Mouse (Mus musculus): ENCODE results near the gene Adamts14.

Gene Adamts14

GRCm38 (mm10) chr10:61178687-61179086 lies 94.6 kb downstream of the Adamts14 start:
- DNase-seq (ENCODE audit: low read depth, low spot score), result no peak

- no peak for DNase-seq (ENCODE audit: low read depth, low spot score)
Measured at GRCm38 (mm10) chr10:61177751-61178150, 95.5 kb downstream of the Adamts14 start.

- DNase-seq (ENCODE audit: low read depth, low spot score), result no peak
Measured at GRCm38 (mm10) chr10:61176221-61176790, 96.9 kb downstream of the Adamts14 start.

- no peak for DNase-seq (ENCODE audit: low read depth, low spot score)
Measured at GRCm38 (mm10) chr10:61175442-61176204, 97.6 kb downstream of the Adamts14 start.

- no peak for DNase-seq (ENCODE audit: low read depth, low spot score)
Measured at GRCm38 (mm10) chr10:61174711-61175441, 98.4 kb downstream of the Adamts14 start.

GRCm38 (mm10) chr10:61172496-61172895 lies 100.7 kb downstream of the Adamts14 start:
- no peak for DNase-seq (ENCODE audit: low read depth, low spot score)

- no peak for DNase-seq (ENCODE audit: low read depth, low spot score)
Measured at GRCm38 (mm10) chr10:61171654-61172053, 101.6 kb downstream of the Adamts14 start, which contains the start of gene Tbata. TSS of gene Tbata (plus strand) at chr10:61171954.

- DNase-seq (ENCODE audit: low read depth, low spot score), result no peak
Measured at GRCm38 (mm10) chr10:61168393-61168792, 104.8 kb downstream of the Adamts14 start.

GRCm38 (mm10) chr10:61167333-61168096 lies 105.7 kb downstream of the Adamts14 start:
- no peak for DNase-seq (ENCODE audit: low read depth, low spot score)

GRCm38 (mm10) chr10:61162366-61162765 lies 110.9 kb downstream of the Adamts14 start:
- DNase-seq (ENCODE audit: low read depth, low spot score), result no peak

GRCm38 (mm10) chr10:61160671-61161070 lies 112.6 kb downstream of the Adamts14 start:
- no peak for DNase-seq (ENCODE audit: low read depth, low spot score)

GRCm38 (mm10) chr10:61160089-61160488 lies 113.1 kb downstream of the Adamts14 start:
- no peak for DNase-seq (ENCODE audit: low read depth, low spot score)

- DNase-seq (ENCODE audit: low read depth, low spot score), result no peak
Measured at GRCm38 (mm10) chr10:61158594-61158993, 114.6 kb downstream of the Adamts14 start.

- DNase-seq (ENCODE audit: low read depth, low spot score), result no peak
Measured at GRCm38 (mm10) chr10:61156453-61156852, 116.8 kb downstream of the Adamts14 start.

GRCm38 (mm10) chr10:61155611-61156010 lies 117.6 kb downstream of the Adamts14 start:
- no peak for DNase-seq (ENCODE audit: low read depth, low spot score)

GRCm38 (mm10) chr10:61152131-61152530 lies 121.1 kb downstream of the Adamts14 start:
- DNase-seq (ENCODE audit: low read depth, low spot score), result no peak

- no peak for DNase-seq (ENCODE audit: low read depth, low spot score)
Measured at GRCm38 (mm10) chr10:61150616-61151015, 122.6 kb downstream of the Adamts14 start.

- DNase-seq (ENCODE audit: low read depth, low spot score), result no peak
Measured at GRCm38 (mm10) chr10:61149476-61149875, 123.8 kb downstream of the Adamts14 start.

GRCm38 (mm10) chr10:61147157-61148040 lies 125.8 kb downstream of the Adamts14 start, which contains the start of gene Sgpl1:
TSS of gene Sgpl1 (minus strand) at chr10:61147703.
- peak; percentile 78 for DNase-seq (ENCODE audit: low read depth, low spot score)
